In genomic region chr8:84839875-84840247, GRCm38 (mm10) we compare ENCODE assay signal across 8 mouse cellular contexts. TPM values are rescaled to one million over a fixed set of nuclear protein-coding genes. Genes with fewer than 3 reads are reported as not detected.
DNase-seq lines count a peak whose midpoint lies in the region; ATAC-seq and TF ChIP-seq lines count a peak whose summit lies in the region.

No protein-coding gene starts in this region.

- H3K9me3 ChIP-seq in heart, postnatal 0 days (replicated peaks; ENCODE audit: control insufficient read depth, low read length), result no peaks in the 10 kb centered on the region
- no peaks in the 10 kb centered on the region for H3K9me3 ChIP-seq in hindbrain, embryonic 12.5 days (replicated peaks)
- H3K9me3 ChIP-seq in midbrain, embryonic 12.5 days, result no peaks in the 10 kb centered on the region

- WGBS in heart, postnatal 0 days, result 5% methylated on average over 7 of the region's 7 CpGs
- WGBS in bone marrow, adult 2 months, result under 1% methylated on average over 7 of the region's 7 CpGs
- WGBS in hindbrain, embryonic 12.5 days, result 9% methylated on average over 7 of the region's 7 CpGs
- WGBS in midbrain, embryonic 12.5 days, result 3% methylated on average over 7 of the region's 7 CpGs

- H3K9ac ChIP-seq in heart, postnatal 0 days (replicated peaks; ENCODE audit: low read depth, low read length), result peak overlapping the region; percentile 80
- peak overlapping the region; percentile 94 for H3K9ac ChIP-seq in hindbrain, embryonic 12.5 days
- peak overlapping the region; percentile 93 for H3K9ac ChIP-seq in midbrain, embryonic 12.5 days (replicated peaks)

- ATAC-seq in heart, postnatal 0 days (ENCODE audit: insufficient read depth, low read depth), result no peak
- no peak for ATAC-seq in hindbrain, embryonic 12.5 days (ENCODE audit: low FRiP score)
- ATAC-seq in midbrain, embryonic 12.5 days (ENCODE audit: low FRiP score, low read depth), result no peak

- H3K27me3 ChIP-seq in heart, postnatal 0 days (ENCODE audit: control insufficient read depth, insufficient read depth, low read length), result no peaks in the 10 kb centered on the region
- H3K27me3 ChIP-seq in hindbrain, embryonic 12.5 days, result no peaks in the 10 kb centered on the region
- H3K27me3 ChIP-seq in midbrain, embryonic 12.5 days, result no peaks in the 10 kb centered on the region

- no peak for TF ChIP-seq CTCF in heart, postnatal 0 days (IDR thresholded peaks at IDR 0.05; ENCODE audit: low read depth)
- no peak for TF ChIP-seq CTCF in bone marrow, adult 2 months (IDR thresholded peaks at IDR 0.05; ENCODE audit: control insufficient read depth, insufficient read depth, low read length)

- DNase-seq in heart, postnatal 0 days (ENCODE audit: low spot score), result no peak
- DNase-seq in heart, postnatal 14 days, result no peak
- no peak for DNase-seq in frontal cortex, postnatal 10 days (ENCODE audit: low spot score in 2 of 2)
- no peak for DNase-seq in retina, embryonic 14.5 days (ENCODE audit: low spot score)
- no peak for DNase-seq in thymus, postnatal 4 days

- peak overlapping the region; percentile 93 for H3K4me3 ChIP-seq in heart, postnatal 0 days (ENCODE audit: low read depth, low read length)
- peak overlapping the region; percentile 85 for H3K4me3 ChIP-seq in bone marrow, adult 2 months (replicated peaks; ENCODE audit: control insufficient read depth, low read depth, low read length)
- peak overlapping the region; percentile 84 for H3K4me3 ChIP-seq in hindbrain, embryonic 12.5 days
- H3K4me3 ChIP-seq in midbrain, embryonic 12.5 days, result peak overlapping the region; percentile 94

- intact Hi-C loops in heart, postnatal 14 days (cut with DNase I), result loop anchor here (10.0 kb wide), 1 partner anchor 825 kb away; the partner anchor contains the start of gene 2210011C24Rik

- TF ChIP-seq POLR2A in bone marrow, adult 2 months (IDR thresholded peaks at IDR 0.05; ENCODE audit: borderline replicate concordance, control insufficient read depth, low read depth, low read length), result no peak

- H3K4me1 ChIP-seq in heart, postnatal 0 days (ENCODE audit: control insufficient read depth, insufficient read depth), result peaks cover 9% of the 10 kb centered on the region; the same call in 1 of the 2 replicates
- no peaks in the 10 kb centered on the region; the same call in 1 of the 2 replicates for H3K4me1 ChIP-seq in bone marrow, adult 2 months (ENCODE audit: control insufficient read depth, insufficient read depth, low read length)
- peaks cover 41% of the 10 kb centered on the region for H3K4me1 ChIP-seq in hindbrain, embryonic 12.5 days
- peaks cover 20% of the 10 kb centered on the region for H3K4me1 ChIP-seq in midbrain, embryonic 12.5 days

- H3K36me3 ChIP-seq in heart, postnatal 0 days (replicated peaks; ENCODE audit: control insufficient read depth, insufficient read depth, low read length), result peaks cover 76% of the 10 kb centered on the region
- H3K36me3 ChIP-seq in hindbrain, embryonic 12.5 days, result peaks cover 78% of the 10 kb centered on the region
- peaks cover 77% of the 10 kb centered on the region for H3K36me3 ChIP-seq in midbrain, embryonic 12.5 days

- H3K27ac ChIP-seq in heart, postnatal 0 days (ENCODE audit: low read depth), result peak overlapping the region; percentile 86
- peak overlapping the region; percentile 71 for H3K27ac ChIP-seq in bone marrow, adult 2 months (ENCODE audit: control insufficient read depth, insufficient read depth, low read depth, low read length, poor library complexity)
- H3K27ac ChIP-seq in hindbrain, embryonic 12.5 days, result peak overlapping the region; percentile 84
- H3K27ac ChIP-seq in midbrain, embryonic 12.5 days (replicated peaks), result peak overlapping the region; percentile 86

- H3K4me2 ChIP-seq in heart, postnatal 0 days (ENCODE audit: low read depth, low read length), result peak overlapping the region; percentile 78
- peak overlapping the region; percentile 68 for H3K4me2 ChIP-seq in hindbrain, embryonic 12.5 days (replicated peaks)
- peak overlapping the region; percentile 74 for H3K4me2 ChIP-seq in midbrain, embryonic 12.5 days (replicated peaks)

- 0 out of 2 replicates have a peak, but pooled peaks have one; percentile 11 for TF ChIP-seq EP300 in heart, postnatal 0 days (IDR thresholded peaks at IDR 0.05; ENCODE audit: low read depth)

RNA-seq across cellular contexts. Expression of gene Rad23a, which starts 0.6 kb away (rescaled TPM):
- total RNA-seq in heart, postnatal 0 days (2014; rRNA removed; ENCODE audit: low replicate concordance), result 89.2 and 126 TPM in 2 replicates
- polyA plus RNA-seq in heart, postnatal 0 days (2015; fragmentation: Nextera tagmentation; extraction: Ambion mirVana), result 111 and 125 TPM in 2 replicates
- total RNA-seq in heart, postnatal 14 days (2021), result 10 to 100 TPM; 78.9 to 79.9 TPM
- polyA plus RNA-seq in bone marrow, adult 2 months (2011; ENCODE audit: insufficient read depth, insufficient read length, low replicate concordance, missing spikeins), result 169 and 222 TPM in 2 replicates
- polyA plus RNA-seq in hindbrain, embryonic 12.5 days (2016; fragmentation: Nextera tagmentation; extraction: Ambion mirVana), result 88.8 and 101 TPM in 2 replicates
- 104 and 110 TPM in 2 replicates for polyA plus RNA-seq in midbrain, embryonic 12.5 days (2016; fragmentation: Nextera tagmentation; extraction: Ambion mirVana)

RNA-seq across cellular contexts. Expression of gene Calr, which starts 6.9 kb away (rescaled TPM):
- total RNA-seq in heart, postnatal 0 days (2014; rRNA removed; ENCODE audit: low replicate concordance), result 211 and 235 TPM in 2 replicates
- polyA plus RNA-seq in heart, postnatal 0 days (2015; fragmentation: Nextera tagmentation; extraction: Ambion mirVana), result 201 and 266 TPM in 2 replicates
- total RNA-seq in heart, postnatal 14 days (2021), result 100 to 1,000 TPM; 262 to 331 TPM
- 342 and 475 TPM in 2 replicates for polyA plus RNA-seq in bone marrow, adult 2 months (2011; ENCODE audit: insufficient read depth, insufficient read length, low replicate concordance, missing spikeins)
- 792 and 820 TPM in 2 replicates for polyA plus RNA-seq in hindbrain, embryonic 12.5 days (2016; fragmentation: Nextera tagmentation; extraction: Ambion mirVana)
- polyA plus RNA-seq in midbrain, embryonic 12.5 days (2016; fragmentation: Nextera tagmentation; extraction: Ambion mirVana), result 640 and 681 TPM in 2 replicates

RNA-seq across cellular contexts. Expression of gene Gadd45gip1, which starts 8.5 kb away (rescaled TPM):
- 47.1 and 49.8 TPM in 2 replicates for total RNA-seq in heart, postnatal 0 days (2014; rRNA removed; ENCODE audit: low replicate concordance)
- polyA plus RNA-seq in heart, postnatal 0 days (2015; fragmentation: Nextera tagmentation; extraction: Ambion mirVana), result 48.1 and 50.0 TPM in 2 replicates
- total RNA-seq in heart, postnatal 14 days (2021), result 10 to 100 TPM; 23.0 to 25.0 TPM
- polyA plus RNA-seq in bone marrow, adult 2 months (2011; ENCODE audit: insufficient read depth, insufficient read length, low replicate concordance, missing spikeins), result 9.2 and 20.5 TPM in 2 replicates
- polyA plus RNA-seq in hindbrain, embryonic 12.5 days (2016; fragmentation: Nextera tagmentation; extraction: Ambion mirVana), result 35.7 and 38.6 TPM in 2 replicates
- polyA plus RNA-seq in midbrain, embryonic 12.5 days (2016; fragmentation: Nextera tagmentation; extraction: Ambion mirVana), result 36.1 and 36.6 TPM in 2 replicates

RNA-seq across cellular contexts. Expression of gene Farsa, which starts 16.9 kb away (rescaled TPM):
- total RNA-seq in heart, postnatal 0 days (2014; rRNA removed; ENCODE audit: low replicate concordance), result 38.6 and 40.0 TPM in 2 replicates
- 36.3 and 38.3 TPM in 2 replicates for polyA plus RNA-seq in heart, postnatal 0 days (2015; fragmentation: Nextera tagmentation; extraction: Ambion mirVana)
- 10 to 100 TPM; 23.7 to 27.8 TPM for total RNA-seq in heart, postnatal 14 days (2021)
- 36.6 and 59.1 TPM in 2 replicates for polyA plus RNA-seq in bone marrow, adult 2 months (2011; ENCODE audit: insufficient read depth, insufficient read length, low replicate concordance, missing spikeins)
- 92.2 and 98.9 TPM in 2 replicates for polyA plus RNA-seq in hindbrain, embryonic 12.5 days (2016; fragmentation: Nextera tagmentation; extraction: Ambion mirVana)
- 105 and 113 TPM in 2 replicates for polyA plus RNA-seq in midbrain, embryonic 12.5 days (2016; fragmentation: Nextera tagmentation; extraction: Ambion mirVana)

RNA-seq across cellular contexts. Expression of gene Dand5, which starts 17.2 kb away (rescaled TPM):
- total RNA-seq in heart, postnatal 0 days (2014; rRNA removed; ENCODE audit: low replicate concordance), result 2.1 and 15.4 TPM in 2 replicates
- 6.2 and 8.0 TPM in 2 replicates for polyA plus RNA-seq in heart, postnatal 0 days (2015; fragmentation: Nextera tagmentation; extraction: Ambion mirVana)
- 1 to 10 TPM; 6.1 to 6.4 TPM for total RNA-seq in heart, postnatal 14 days (2021)
- 2.2 and 3.3 TPM in 2 replicates for polyA plus RNA-seq in bone marrow, adult 2 months (2011; ENCODE audit: insufficient read depth, insufficient read length, low replicate concordance, missing spikeins)
- polyA plus RNA-seq in hindbrain, embryonic 12.5 days (2016; fragmentation: Nextera tagmentation; extraction: Ambion mirVana), result 6.6 and 7.1 TPM in 2 replicates
- polyA plus RNA-seq in midbrain, embryonic 12.5 days (2016; fragmentation: Nextera tagmentation; extraction: Ambion mirVana), result 5.0 and 6.1 TPM in 2 replicates
